Mouse (Mus musculus) E14TG2a.4 (cell line): ENCODE results near the gene Vav1.

Experiments
- CTCF ChIP-seq: conservative IDR thresholded peaks from 2 replicates; pipeline ENCODE4 v1.5.1; 2014; ENCODE audit warnings: low read length
- NANOG ChIP-seq: IDR thresholded peaks from 2 replicates; pipeline ENCODE4 v1.6.1; 2014; ENCODE audit warnings: borderline replicate concordance, low read length, mixed read lengths
- POU5F1 ChIP-seq: IDR thresholded peaks from 2 replicates; pipeline ENCODE4 v1.6.1; 2014; ENCODE audit warnings: low read length, borderline replicate concordance

- TF ChIP-seq CTCF (no peak), NANOG (no peak), POU5F1 (no peak)
Measured at GRCm38 (mm10) chr17:57248771-57249170, 30.1 kb upstream of the Vav1 start.
